Mouse (Mus musculus) cerebellum, postnatal 36 days (tissue): ENCODE results near the gene Zp2.

Experiments used
- DNase-seq, 2 experiments: peaks; one replicate each; pipeline ENCODE4 v3.0.0; 2021 to 2022; ENCODE audit warnings: mixed read lengths in 2 of 2

The Zp2 gene

DNA sequence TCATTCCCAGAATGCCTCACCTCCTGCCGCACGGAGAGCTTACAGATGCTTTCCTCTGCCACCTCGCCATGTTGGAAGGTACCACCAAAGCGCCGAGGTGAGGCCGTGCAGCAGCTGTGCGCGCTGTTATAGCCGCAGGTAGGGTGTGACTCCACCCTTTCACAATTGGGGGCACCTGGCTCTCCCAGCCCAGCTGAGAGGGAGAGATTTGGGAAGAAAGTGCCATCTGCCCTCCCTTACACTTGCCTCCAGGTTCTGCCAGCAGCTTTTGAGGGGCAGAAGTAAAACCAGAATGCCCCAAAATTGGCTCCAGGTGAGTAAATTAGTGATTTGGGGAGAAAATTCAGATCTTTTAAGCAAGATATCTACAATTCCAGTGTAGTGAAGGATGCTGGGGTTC is at the start of gene Zp2:
Zp2 (minus strand) TSS at position 101 of the 400 bp plus-strand sequence.
- DNase-seq = no peak

DNA sequence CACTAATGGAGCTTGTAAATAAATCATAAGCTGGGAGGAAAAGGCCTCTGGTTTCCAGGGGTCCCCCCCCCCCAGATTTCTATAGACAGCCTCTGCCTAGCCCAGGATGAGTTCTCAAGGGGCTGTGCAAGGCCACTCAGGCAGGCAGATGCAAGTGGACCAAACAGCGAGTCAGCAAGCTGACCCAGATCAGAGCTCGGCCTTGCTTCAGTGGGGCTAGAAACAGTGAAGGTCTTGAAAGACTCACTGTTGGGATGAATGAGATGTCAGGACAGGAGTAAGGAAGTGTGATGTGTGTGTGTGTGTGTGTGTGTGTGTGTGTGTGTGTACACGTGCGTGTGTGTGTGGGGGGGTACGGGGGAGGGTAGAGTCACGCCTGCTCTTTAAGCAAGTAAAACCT is 47.7 kb upstream of the Zp2 start:
- no peak for DNase-seq

DNA sequence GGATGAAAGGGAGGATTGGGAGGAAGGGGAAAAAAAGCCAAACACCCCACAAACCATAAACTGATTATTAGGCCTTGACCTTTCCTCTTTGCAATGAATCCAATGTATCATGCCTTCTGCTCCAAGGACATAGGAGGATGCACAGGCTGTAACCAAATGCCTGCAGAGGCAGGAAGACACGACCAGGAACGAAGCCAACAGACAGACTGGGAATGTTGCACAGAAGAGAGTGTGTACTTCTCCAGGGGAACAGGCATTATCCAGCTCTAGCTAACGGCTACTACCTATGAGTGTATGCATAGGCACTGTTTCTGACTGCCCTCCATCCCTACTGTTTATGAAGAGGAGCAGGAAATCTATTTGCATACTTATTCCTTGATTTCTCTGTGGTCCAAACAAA is 47.1 kb upstream of the Zp2 start:
- peak; percentile 26 to 33 for DNase-seq

DNA sequence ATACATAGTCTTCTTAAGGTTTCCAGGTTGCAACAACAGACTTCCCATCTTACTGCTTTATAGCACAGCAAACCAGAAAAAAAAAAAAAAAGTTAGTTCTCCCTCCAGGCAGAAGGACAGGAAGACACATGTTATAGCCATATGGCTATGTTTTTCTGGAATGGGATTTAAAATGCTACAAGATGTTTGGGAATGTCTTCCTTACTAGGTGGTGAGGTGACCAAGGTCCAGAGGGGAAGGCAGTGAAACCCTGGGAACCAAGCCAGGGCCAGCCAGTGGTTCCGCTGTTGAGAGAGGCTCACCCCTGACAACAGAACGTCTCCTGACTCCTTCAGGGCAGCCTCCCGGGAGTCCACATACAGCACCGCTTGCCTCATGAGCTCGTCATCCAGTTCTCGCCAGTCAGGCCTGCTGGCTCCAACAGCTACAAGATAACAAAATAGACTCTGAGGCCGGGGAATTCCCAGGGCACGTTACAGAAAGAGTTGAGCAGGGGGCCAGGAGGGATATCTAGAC is 45.1 kb upstream of the Zp2 start:
- peak; percentile 29 to 31 for DNase-seq

DNA sequence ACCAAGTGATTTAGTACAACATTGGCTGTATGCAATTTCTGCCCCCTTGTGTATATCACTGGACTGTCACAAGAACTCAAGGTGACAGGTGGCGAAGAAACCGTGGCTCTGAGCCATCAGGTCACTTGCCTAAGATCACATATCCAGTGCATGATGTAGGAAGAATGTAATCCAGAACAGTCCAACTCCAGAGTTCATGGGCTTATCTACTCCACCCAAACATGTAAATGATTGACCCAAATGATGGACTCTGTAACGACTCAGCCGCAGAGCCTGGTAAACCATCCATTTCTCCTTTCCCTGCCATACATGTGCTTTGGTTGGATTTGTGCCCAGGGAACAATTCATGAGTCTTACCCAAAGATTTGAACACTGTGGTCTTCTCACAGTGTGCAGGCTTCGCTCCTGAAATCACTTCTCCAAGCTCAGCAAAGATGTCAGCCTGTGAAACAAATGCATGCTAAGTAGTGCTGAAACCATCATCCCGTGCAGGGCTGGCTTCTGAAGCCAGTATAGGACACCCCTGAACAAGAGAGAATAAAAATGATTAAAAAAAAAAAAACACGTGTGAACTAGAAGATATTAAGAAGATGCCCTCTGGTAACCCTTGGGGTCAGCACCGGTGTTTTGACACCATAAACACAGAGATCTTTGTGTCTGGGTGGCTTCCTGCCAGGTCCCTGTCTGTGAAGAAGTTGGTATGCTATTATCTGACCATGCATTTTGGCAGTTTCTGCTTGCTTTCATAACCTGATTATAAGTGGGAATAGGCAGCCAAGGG is 44.5 kb upstream of the Zp2 start:
- DNase-seq = peak; percentile 27 to 29

DNA sequence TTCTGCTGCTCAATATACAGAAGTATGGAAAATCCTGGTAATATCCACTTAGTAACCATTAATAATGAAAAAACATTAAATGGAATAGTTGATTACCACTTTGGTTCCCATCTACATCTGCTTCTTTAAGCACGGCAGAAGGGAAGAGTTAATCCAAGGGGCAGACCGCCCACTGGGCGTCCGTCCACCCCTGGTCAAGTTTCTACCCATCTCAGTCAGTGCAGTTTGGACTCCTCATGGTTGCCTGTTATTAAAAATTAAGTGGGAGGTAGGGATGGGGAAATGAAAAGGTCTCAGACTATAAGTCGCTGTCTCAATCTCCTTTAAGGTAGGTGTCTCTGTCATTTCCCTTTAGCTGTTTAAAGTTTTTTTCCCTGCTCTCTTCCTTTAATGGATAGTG is 43.9 kb upstream of the Zp2 start:
- DNase-seq = no peak

DNA sequence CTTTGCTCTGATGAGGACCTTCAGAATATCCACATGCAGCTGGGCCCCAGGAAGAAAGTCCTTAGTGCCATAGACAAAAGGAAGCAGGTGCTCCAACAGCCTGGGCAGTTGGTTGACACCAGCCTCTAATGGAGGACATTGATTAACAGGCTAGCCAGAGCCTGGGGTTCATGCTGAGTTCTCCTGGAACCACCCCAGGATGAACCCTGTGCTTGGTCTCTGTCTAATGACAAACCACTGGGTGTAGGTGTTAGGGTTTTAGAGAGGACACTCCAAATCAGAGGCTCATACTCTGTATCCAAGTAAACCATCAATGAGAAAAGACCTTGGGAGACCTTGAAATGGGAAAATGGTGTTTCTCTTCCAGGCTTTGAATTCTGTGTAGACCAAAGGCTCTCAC is 37.8 kb upstream of the Zp2 start:
- no peak for DNase-seq

DNA sequence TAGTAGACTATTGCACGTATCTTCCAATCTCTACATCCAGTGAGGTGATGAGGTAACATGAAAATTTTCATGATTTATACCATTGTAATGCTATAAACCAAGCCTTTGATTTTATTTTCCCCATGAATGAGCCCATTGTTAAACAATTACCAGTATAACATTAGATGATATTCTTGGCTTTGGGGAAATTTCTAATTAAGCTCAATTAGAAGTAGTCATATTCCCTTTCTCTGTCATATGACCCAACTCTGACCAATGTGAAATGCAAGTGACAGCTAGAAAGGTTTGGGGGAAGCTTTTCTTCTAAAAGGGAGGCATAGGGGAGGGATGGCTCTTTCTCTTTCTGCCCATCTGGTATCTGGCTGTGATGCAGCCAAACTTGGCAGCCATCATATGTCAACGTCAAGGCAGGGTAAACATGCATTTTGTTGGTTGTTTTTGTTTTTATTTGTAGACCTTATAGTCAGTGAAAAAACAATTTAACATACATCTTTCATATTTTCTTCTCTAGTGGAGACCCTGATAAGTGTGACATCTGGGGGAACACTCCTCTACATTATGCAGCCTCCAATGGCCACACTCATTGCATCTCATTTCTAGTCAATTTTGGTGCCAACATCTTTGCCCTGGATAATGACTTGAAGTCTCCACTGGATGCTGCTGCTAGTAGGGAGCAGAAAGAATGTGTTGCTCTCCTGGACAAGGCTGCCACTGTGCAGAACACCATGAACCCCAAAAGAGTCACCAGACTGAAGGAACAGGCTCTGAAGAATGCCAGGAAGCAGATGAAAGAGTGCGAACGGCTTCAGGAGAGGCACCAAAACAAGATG is 36.5 kb upstream of the Zp2 start:
- DNase-seq = no peak

DNA sequence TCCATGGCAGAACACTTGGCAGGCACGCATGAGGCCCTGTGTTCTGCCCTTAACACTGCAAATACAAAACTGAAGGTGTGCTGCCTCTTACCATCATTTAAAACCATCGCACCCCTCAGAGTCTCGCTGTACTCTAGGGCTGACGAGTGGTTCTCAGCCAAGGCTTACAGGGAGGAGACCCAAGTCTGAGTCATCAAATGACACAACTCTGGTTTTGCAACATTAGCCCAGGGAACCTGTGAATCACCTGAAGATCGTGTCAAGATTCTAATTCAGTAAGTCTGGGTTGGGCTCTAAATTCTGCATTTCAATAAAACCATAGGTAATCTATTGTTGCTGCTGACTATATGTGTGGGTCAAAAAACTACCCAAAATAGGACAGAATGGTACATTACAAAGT is 35.5 kb upstream of the Zp2 start:
- DNase-seq = no peak

DNA sequence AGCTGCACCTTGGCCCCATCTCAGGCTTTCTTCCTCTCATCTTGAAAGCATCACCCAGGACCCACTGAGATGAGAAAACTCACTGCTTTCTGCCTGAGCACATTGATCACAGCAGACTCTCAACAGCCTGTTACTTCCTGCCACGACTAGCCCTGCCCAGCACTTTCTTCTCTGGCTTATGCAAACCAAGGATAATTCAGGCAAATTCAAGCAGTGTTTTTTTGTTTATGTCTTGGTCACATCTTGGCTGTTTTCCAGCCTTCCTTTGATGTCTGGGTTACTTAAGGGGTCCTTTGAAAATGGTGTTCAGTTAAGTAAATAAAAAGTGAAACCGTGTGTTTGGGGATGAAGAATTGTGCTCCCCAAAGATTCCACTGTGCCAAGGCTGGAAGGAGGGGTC is 33.8 kb upstream of the Zp2 start:
- no peak for DNase-seq

DNA sequence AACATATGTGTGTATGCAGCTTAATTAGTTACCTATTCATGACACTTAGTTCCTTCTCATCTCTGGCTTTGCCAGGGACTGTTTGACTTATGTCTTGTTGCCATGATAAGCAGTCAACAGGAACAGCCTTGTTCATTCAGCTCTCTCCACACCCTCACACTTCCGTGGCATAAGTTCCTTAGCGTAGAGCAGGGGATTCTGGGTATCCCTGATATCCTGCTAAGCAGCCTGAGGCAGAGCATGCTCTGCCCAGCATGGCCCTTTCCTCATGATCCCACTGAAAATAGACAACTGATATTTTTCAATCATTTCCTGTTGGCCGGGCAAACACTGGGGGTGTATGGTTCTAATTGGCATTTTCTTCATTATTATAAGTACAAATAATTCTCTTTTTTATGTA is 32.5 kb upstream of the Zp2 start:
- no peak for DNase-seq

DNA sequence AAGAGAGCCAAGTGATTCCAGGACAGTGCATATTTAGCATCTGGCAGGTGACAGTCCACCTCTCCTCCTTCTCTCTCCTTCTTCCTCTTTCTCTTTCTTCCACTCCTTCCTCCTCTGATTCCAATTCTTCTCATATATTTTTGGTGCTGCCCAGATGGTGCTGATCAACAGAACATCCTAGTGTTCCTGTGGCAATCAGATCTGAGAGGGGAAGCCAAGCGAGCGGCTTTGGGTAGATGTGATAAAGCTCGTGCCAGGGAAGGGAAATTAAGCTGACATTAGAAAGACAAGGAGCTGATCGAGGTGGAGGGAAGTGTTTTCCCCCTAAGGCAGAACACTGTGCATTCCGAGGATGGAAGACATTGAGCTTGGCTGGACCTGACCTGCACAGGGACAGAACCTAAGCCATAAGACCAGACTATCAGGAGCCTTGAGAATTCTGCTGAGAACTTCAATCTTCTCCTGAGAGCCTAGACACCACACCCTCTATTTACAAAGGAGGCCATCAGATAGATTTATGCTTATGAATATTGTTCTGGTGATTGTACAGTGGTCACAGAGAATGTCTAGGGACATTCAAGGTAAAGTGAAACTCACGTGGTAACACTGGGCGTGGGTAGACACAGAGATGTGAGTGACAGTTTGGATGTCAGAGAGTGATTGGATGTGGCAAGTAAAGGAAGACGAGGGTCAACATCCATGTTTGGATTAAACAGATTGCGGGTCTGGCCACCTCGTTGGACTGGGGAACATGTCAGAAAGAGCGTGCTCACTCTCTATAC is 29.8 kb upstream of the Zp2 start:
- no peak for DNase-seq

DNA sequence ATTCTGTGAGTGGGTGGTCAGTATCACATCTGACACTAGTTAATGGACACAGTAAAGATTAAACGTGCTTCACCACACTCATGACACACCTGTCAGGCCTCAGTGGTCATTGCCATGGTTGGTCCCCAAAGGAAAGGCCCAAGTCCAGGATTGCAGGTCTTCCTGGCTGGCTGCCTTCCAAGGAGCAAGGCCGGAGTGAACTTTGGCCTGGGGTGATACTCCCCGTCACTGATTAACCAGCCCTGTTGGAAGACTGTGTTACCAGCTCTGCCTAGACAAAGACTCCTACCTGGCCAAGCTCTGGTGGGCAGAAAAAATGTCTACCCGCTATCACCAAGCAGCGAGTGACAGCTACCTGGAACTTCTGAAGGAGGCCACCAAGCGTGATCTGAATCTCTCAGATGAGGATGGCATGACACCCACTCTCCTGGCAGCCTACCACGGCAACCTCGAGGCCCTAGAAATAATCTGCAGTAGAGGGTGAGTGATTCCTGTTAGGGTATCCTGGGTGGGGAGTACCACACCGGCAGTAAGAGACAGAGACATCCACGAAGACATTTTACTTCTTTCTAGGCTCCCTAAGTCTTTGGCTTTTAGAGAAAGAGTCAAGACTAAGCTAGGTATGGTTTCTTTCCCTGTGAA is 28.6 kb upstream of the Zp2 start, which contains the start of gene Anks4b:
Anks4b (plus strand) TSS at position 256 of the 642 bp plus-strand sequence.
- DNase-seq = no peak

DNA sequence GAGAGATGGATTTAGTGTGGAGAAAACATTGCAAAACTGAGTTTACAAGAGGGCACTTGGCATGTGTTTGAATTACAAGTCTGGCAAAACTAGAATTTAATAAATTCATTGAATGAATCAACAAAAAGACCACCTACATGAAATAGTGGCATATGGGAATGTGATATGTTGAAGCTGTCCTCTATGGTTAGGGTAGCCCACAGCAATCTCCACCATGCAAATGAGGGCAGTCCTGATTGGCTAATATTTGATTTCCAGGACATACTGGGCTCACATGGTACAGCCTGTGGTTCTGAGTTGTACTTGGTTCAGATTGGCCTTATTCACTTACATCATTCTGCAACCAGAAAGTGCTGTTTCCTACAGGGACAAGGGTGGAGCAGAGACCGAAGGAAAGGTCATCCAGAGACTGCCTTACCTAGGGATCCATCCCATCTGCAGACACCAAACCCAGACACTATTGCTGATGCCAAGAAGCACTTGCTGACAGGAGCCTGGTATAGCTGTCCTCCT is 27.2 kb upstream of the Zp2 start:
- no peak for DNase-seq

DNA sequence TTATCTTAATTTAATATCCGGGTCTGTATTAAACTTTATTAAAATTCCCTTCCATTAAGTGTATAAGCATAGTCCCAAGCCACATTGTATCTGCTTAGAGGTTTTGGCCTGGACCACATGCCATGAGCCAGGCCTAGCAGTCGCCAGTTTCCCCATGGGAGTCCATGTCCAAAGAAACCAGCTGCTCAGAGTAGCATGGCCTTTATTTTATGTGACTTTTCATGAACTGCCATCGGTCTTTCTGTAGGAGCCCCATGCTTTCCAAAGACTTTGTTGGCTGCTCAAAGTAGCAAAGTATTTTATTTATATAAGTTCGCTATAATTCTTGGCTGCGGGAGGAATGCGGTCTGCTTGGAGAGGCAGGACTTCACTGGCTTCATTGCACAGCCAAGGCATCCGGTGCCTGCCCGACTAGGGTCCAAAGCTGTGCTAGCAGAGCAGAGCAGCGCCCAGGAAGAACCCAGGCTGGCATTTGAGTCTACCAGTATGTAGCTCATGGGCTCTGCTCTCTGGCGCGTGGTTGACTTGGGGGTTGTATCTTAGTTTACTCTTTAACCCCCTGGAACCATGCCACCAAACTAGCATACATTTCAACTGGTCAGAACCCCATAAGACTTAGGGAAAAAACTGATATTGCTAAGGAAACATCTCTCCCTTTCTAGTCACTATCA is 18.6 kb upstream of the Zp2 start:
- DNase-seq = no peak

DNA sequence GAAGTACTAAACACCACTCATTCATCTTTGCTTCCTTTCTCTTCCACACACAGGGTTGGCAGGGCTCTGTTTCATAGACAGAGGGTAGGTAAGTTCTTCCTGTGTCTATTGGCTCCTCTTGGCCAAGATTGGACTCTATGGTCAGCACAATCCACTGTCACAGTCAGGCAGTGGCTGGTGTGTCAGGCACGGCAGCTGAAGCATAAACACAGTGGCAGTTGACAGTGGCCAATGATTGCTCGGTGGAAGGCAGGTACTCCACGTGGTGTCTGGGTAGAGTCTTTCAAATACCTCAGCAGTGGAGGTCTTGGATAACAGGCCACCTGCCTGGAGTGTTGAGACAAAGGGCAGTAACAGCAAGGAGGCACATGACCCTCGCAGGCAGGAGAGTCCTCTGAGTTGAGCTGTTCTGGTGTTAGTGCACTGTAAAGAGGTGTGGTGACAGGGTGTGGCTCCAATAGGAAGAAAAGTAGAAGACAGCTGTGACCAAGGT is 13.1 kb upstream of the Zp2 start:
- no peak for DNase-seq

DNA sequence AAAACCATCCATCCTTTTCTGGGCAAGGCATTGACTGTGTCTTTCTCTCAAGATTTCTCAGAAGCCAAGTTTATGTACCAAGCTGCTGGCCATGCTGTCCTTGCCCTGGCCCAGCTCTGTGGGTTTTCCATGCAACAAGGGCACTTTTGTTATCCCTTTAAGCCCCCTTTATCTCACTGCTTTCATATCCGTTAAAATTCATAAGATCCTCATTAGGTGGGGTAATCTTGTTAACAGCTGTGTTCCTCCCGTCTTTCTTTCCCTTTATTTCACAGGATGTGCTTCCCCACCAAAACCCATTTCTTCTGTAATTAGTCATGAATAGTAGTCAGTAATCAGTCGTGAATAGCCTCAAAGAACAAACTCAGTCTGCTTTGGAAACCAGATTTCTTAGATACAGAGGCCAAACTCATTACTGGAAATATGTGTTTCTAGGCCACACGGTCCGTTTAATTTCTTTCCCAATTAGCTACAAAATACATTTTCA is 12.5 kb upstream of the Zp2 start:
- DNase-seq = no peak

DNA sequence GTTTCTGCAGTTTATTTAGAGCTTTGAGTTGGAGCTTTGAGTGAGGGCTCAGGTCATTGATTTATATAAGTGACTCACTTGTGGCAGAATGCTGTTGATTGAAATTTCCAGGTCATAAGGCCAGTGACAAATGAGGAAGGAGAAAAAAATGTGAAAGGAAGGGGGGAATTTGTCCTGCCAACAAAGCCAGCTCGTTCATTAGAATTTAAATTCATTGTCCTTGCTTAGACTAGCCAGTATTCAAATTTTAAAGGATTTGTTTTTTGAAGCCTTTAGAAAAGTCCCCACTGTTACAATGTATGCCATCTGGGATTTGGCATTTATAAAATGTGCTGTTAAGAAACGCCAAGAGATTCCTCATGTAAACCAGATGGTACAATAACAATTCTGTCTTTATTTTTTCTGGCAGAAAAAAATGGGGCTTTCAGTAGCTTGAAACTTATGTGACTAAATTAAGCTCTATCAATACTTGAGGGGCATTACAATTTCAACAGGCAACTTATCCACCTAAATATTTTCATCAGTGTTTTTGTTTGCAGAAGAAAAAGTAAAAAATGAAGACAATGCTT is 11.8 kb upstream of the Zp2 start:
- no peak for DNase-seq

DNA sequence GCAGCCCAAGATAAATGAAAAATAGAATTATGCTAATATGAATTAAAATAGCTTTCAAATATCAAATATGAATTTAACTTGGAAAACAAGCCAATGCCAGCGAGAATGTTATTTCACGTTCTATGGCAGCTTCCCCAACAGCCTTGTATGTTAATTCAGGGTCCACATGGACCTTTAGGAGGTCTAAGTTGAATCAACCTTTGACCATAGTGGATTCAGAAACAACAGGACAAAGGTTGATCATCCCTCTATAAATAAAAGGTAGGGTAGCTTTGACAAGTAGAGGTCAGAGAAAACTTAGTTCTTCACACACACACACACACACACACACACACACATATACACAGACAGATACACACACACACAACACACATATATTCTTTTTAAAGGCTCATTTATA is 5.8 kb upstream of the Zp2 start:
- DNase-seq = no peak

DNA sequence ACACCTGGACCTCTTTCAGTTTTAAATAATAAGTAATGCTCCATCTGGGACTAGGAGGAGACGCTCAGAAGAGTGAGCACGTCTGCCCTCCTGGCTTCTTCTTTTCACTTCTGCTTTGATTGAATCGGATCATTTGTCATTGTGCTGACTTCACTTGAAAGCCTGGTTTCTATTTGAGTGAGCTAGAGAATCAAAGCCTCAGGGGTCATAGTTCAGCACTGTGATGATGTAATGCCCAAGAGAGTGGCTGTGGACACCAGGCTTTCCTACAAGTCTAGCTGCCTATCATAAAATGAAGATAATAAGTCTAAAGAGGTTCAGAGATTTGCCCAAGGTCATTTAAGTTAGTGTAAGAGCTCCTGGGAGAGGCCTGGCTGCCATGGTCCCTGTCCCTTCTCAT is 5.2 kb upstream of the Zp2 start:
- DNase-seq = no peak

DNA sequence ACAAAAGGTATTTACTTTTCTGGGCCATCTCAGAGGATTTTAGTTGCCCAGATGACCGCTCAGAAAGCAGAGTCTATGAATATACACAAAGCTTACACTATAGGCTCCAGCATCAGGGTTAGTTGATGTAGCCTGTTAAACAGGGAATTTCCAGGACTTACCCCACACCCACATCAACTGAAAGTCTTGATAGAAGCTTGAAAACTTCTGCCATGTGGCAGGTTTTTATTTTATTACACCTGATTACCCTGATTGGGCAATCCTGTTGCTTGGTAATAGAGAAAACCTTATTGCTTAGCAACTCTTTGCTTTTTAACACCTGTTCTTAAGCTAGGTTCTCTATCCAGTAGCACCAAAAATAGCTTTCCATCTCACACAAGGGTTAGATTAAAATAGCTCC is 2.3 kb downstream of the Zp2 start:
- no peak for DNase-seq
